Comparison of ENCODE assay signal across 38 mouse cellular contexts in genomic region chr7:44276461-44277249, GRCm38 (mm10). TPM values are rescaled to one million over a fixed set of nuclear protein-coding genes. Genes with fewer than 3 reads are reported as not detected.
"Had no signal": no experiment of that assay in that cellular context is flagged by ENCODE, and none has a peak within 500 bp of the region (broad histone marks: within the 10 kb centered on the region; RNA-seq: fewer than 3 reads in every experiment).

No protein-coding gene starts in this region.

- H3K36me3 ChIP-seq: heart, embryonic 10.5 days; heart, embryonic 12.5 days; hindbrain, embryonic 10.5 days; hindbrain, embryonic 12.5 days; intestine, embryonic 15.5 days; limb, embryonic 13.5 days; limb, embryonic 15.5 days; liver, embryonic 12.5 days had no signal

- H3K4me3 ChIP-seq: heart, embryonic 10.5 days; heart, embryonic 12.5 days; hindbrain, embryonic 10.5 days; hindbrain, embryonic 12.5 days; intestine, embryonic 15.5 days; limb, embryonic 13.5 days; limb, embryonic 15.5 days; liver, embryonic 12.5 days had no signal

- DNase-seq: gastrocnemius, postnatal 10 days; gastrocnemius, postnatal 25 days had no signal

- H3K9me3 ChIP-seq: heart, embryonic 10.5 days; heart, embryonic 12.5 days; hindbrain, embryonic 12.5 days; intestine, embryonic 15.5 days; limb, embryonic 15.5 days; liver, embryonic 12.5 days had no signal

- H3K9ac ChIP-seq: heart, embryonic 12.5 days; hindbrain, embryonic 12.5 days; hindbrain, embryonic 14.5 days; intestine, embryonic 15.5 days; limb, embryonic 13.5 days; limb, embryonic 15.5 days; liver, embryonic 12.5 days; liver, embryonic 14.5 days had no signal

- H3K27ac ChIP-seq: heart, embryonic 10.5 days; hindbrain, embryonic 10.5 days; hindbrain, embryonic 12.5 days; hindbrain, embryonic 14.5 days; intestine, embryonic 15.5 days; limb, embryonic 13.5 days; limb, embryonic 15.5 days; liver, embryonic 12.5 days; liver, embryonic 14.5 days had no signal

- H3K4me1 ChIP-seq: heart, embryonic 10.5 days; heart, embryonic 12.5 days; hindbrain, embryonic 12.5 days; intestine, embryonic 15.5 days; limb, embryonic 13.5 days; limb, embryonic 15.5 days; liver, embryonic 12.5 days had no signal

RNA-seq across cellular contexts. Expression of gene Gm15517, which starts 15.4 kb away (rescaled TPM):
- total RNA-seq: gastrocnemius, adult 18-20 months; gastrocnemius, postnatal 10 days; gastrocnemius, postnatal 25 days; gastrocnemius, postnatal 4 days; granulocyte monocyte progenitor cell, adult 5-6 weeks; heart, adult 18-20 months; heart, adult 8-10 months; heart, postnatal 10 days; heart, postnatal 25 days; heart, postnatal 4 days; layer of hippocampus, adult 18-20 months; layer of hippocampus, adult 8-10 months; layer of hippocampus, postnatal 10 days; layer of hippocampus, postnatal 25 days; left cerebral cortex, adult 8-10 months; left cerebral cortex, postnatal 10 days; left cerebral cortex, postnatal 25 days; left cerebral cortex, postnatal 4 days; liver, adult 2 months had no signal
- polyA plus RNA-seq: heart, embryonic 10.5 days; heart, embryonic 12.5 days; heart, embryonic 14.5 days; heart, embryonic 16.5 days; hindbrain, embryonic 10.5 days; hindbrain, embryonic 12.5 days; hindbrain, embryonic 14.5 days; hindbrain, embryonic 16.5 days; inflammation-experienced regulatory T-cells, adult 6 months; intestine, embryonic 15.5 days; intestine, postnatal 0 days; kidney, embryonic 14.5 days; kidney, embryonic 16.5 days; large intestine, adult 2 months; limb, embryonic 11.5 days; limb, embryonic 15.5 days; liver, adult 2 months; liver, embryonic 12.5 days; liver, embryonic 14.5 days had no signal

RNA-seq across cellular contexts. Expression of gene Acp4, which starts 19.5 kb away (rescaled TPM):
- total RNA-seq: gastrocnemius, adult 18-20 months; gastrocnemius, postnatal 10 days; gastrocnemius, postnatal 25 days; gastrocnemius, postnatal 4 days; granulocyte monocyte progenitor cell, adult 5-6 weeks; heart, adult 18-20 months; heart, adult 8-10 months; heart, postnatal 10 days; heart, postnatal 25 days; heart, postnatal 4 days; layer of hippocampus, adult 18-20 months; layer of hippocampus, adult 8-10 months; layer of hippocampus, postnatal 10 days; layer of hippocampus, postnatal 25 days; left cerebral cortex, postnatal 10 days; left cerebral cortex, postnatal 25 days; left cerebral cortex, postnatal 4 days; liver, adult 2 months had no signal
- polyA plus RNA-seq: heart, embryonic 10.5 days; heart, embryonic 12.5 days; heart, embryonic 14.5 days; heart, embryonic 16.5 days; hindbrain, embryonic 12.5 days; hindbrain, embryonic 14.5 days; hindbrain, embryonic 16.5 days; inflammation-experienced regulatory T-cells, adult 6 months; intestine, embryonic 15.5 days; intestine, postnatal 0 days; kidney, embryonic 14.5 days; kidney, embryonic 16.5 days; large intestine, adult 2 months; liver, adult 2 months; liver, embryonic 12.5 days; liver, embryonic 14.5 days had no signal

RNA-seq across cellular contexts. Expression of gene 1700028J19Rik, which starts 30.2 kb away (rescaled TPM):
- total RNA-seq: gastrocnemius, adult 18-20 months had no signal
